Mouse (Mus musculus) limb, embryonic 10.5 days (tissue): ENCODE measurements around the gene Acap3. TPM values are rescaled to one million over a fixed set of nuclear protein-coding genes. Genes with fewer than 3 reads are reported as not detected.

ENCODE experiments used
- DNase-seq: peaks from one replicate; pipeline ENCODE4 v3.0.0-alpha.2; 2017; ENCODE audit warnings: low spot score
- H3K27ac ChIP-seq: fragments of 300-500 bp; sonication (generic); 2 replicates; pipeline ENCODE4 v1.5.1; 2016; ENCODE audit warnings: mild to moderate bottlenecking
- H3K27me3 ChIP-seq: fragments of 300-500 bp; sonication (generic); 2 replicates; pipeline ENCODE4 v1.6.1; 2016; ENCODE audit warnings: low read depth, mild to moderate bottlenecking; ENCODE audit not compliant: poor library complexity, severe bottlenecking
- H3K36me3 ChIP-seq: fragments of 300-500 bp; sonication (generic); 2 replicates; pipeline ENCODE4 v1.6.1; 2016; ENCODE audit warnings: mild to moderate bottlenecking, moderate library complexity
- H3K4me1 ChIP-seq: fragments of 300-500 bp; sonication (generic); 2 replicates; pipeline ENCODE4 v1.6.1; 2016
- H3K4me3 ChIP-seq: fragments of 300-500 bp; sonication (generic); 2 replicates; pipeline ENCODE4 v1.5.1; 2016; ENCODE audit warnings: mild to moderate bottlenecking, moderate library complexity
- H3K9me3 ChIP-seq: fragments of 300-500 bp; sonication (generic); replicated peaks from 2 replicates; pipeline ENCODE4 v1.6.1; 2016; ENCODE audit warnings: mild to moderate bottlenecking
- WGBS: fragments of 180-500 bp; shearing (Covaris S2); methylation state at CpG from one replicate; pipeline ENCODE4 v1.1.7; 2016; 5-methylcytosine and 5-hydroxymethylcytosine counted together
- polyA plus RNA-seq: library from polyadenylated mRNA; unstranded; fragments of >200 nt; fragmentation: Nextera tagmentation; extraction: Ambion mirVana; gene quantifications from 2 replicates; pipeline ENCODE4 v1.2.1, GENCODE M21; 2016

The Acap3 gene
- polyA plus RNA-seq, 1 experiment from 2014 or later = 25.3 TPM

DNA sequence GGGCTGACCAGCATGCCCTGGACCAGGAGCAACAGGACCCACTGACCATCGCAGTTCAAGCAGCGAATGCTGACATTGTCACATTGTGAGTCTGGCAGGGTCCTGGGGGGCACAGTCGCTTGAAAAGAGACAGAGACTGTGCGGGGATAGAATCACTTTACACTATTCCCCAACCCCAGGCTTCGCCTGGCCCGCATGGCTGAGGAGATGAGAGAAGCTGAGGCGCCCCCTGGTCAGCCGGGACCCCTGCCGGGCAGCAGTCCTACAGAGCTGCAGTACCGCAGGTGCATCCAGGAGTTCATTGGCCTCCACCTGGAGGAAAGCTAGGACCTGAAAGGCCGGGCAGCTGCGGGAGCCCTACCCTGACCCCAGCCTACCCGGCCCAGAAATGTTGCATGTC, 14.0 kb downstream of the Acap3 start:
- no peaks in the 10 kb centered on the region for H3K27me3 ChIP-seq
- WGBS = 90% methylated on average over 13 of the region's 13 CpGs
- no peaks in the 10 kb centered on the region for H3K4me1 ChIP-seq

GRCm38 (mm10) chr4:155906125-155906524, 14.5 kb downstream of the Acap3 start:
- Histone ChIP-seq H3K36me3 (peaks cover 54% of the 10 kb centered on the region), H3K4me3 (no peak overlapping the region), H3K9me3 (no peaks in the 10 kb centered on the region), H3K27ac (no peak overlapping the region), H3K27me3 (no peaks in the 10 kb centered on the region), H3K4me1 (no peaks in the 10 kb centered on the region)
- no peak for DNase-seq
- 85% methylated on average over 9 of the region's 9 CpGs for WGBS

More for the DNA sequence above, 14.0 kb downstream of the Acap3 start:
- H3K36me3 ChIP-seq = peaks cover 59% of the 10 kb centered on the region
- no peaks in the 10 kb centered on the region for H3K9me3 ChIP-seq
- no peak overlapping the region for H3K27ac ChIP-seq
- DNase-seq = no peak
- H3K4me3 ChIP-seq = no peak overlapping the region

DNA sequence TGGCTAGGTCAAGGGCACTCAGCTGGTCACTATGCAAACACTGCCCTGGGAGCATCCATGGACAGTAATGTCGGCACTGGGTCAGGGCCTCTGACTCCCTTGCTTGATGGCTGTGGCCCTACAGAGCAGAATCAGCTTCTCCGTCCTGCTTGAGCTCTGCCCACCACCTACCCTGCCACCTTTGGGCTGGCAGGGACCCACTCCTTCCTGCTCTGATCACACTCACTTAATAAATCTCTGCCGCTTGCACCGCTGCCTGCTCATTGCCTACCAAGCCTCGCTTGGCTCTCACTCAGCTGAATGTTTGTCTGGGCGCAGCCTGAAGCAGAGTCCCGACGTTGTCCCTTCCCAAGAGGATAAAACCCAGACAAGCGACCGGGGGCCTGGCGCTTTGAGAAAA, 15.4 kb downstream of the Acap3 start:
- 81% methylated on average over 11 of the region's 11 CpGs for WGBS
- H3K36me3 ChIP-seq = peaks cover 45% of the 10 kb centered on the region
- DNase-seq = no peak

DNA sequence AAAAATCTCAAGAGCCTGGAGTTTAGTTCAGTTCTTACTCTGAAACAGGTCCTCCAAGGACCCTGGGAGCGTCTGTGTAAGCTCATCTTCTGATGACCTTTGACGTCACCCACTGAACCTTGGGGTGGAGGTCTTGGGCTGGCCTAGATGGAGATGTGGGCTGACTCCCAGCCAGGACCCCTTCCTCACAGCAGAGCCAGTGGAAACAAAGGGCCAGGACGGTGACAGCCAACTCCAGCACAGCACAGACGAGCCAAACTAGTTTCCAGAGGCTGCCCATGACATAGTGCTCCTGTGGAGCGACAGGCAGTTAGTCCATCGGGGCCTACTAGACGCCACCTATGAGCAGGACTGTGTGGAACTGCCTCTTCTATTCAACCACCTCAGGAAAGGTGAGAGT, 16.7 kb downstream of the Acap3 start:
- peaks cover 33% of the 10 kb centered on the region for H3K36me3 ChIP-seq
- H3K27me3 ChIP-seq = no peaks in the 10 kb centered on the region
- 79% methylated on average over 7 of the region's 7 CpGs for WGBS
- DNase-seq = no peak
- no peaks in the 10 kb centered on the region for H3K9me3 ChIP-seq
- no peaks in the 10 kb centered on the region for H3K4me1 ChIP-seq
- H3K4me3 ChIP-seq = no peak overlapping the region
- H3K27ac ChIP-seq = no peak overlapping the region

More for the DNA sequence above, 15.4 kb downstream of the Acap3 start:
- Histone ChIP-seq H3K27me3 (no peaks in the 10 kb centered on the region), H3K4me3 (no peak overlapping the region), H3K27ac (no peak overlapping the region), H3K4me1 (no peaks in the 10 kb centered on the region), H3K9me3 (no peaks in the 10 kb centered on the region)

DNA sequence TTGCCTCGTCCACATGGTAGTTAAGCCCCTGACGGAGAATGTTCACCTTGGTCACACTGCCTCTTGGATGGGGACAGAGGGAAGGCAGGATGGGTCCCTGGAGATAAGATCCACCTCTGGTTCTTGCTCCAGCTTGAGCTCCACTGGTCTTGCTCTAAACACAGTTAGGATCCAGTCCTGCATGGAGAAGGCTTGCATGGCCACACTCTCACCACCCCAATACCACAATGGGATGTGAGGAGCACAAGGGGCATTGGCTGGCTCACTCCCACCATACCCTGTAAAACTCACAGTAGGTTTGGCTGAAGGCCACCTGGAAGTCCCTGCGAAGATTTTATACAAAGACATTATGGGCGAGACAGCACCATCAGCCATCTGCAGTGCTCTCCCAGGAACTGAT, 17.1 kb downstream of the Acap3 start:
- Histone ChIP-seq H3K27me3 (no peaks in the 10 kb centered on the region), H3K4me3 (no peak overlapping the region), H3K36me3 (peaks cover 28% of the 10 kb centered on the region), H3K4me1 (no peaks in the 10 kb centered on the region), H3K27ac (no peak overlapping the region), H3K9me3 (no peaks in the 10 kb centered on the region)
- no peak for DNase-seq
- 94% methylated on average over 4 of the region's 4 CpGs for WGBS

- H3K4me1 ChIP-seq = 0 out of 2 replicates have a peak, but pooled peaks cover 5% of the 10 kb centered on the region
- H3K27me3 ChIP-seq = no peaks in the 10 kb centered on the region
- no peak for DNase-seq
- H3K9me3 ChIP-seq = no peaks in the 10 kb centered on the region
- WGBS = 75% methylated on average over 1 of the region's 1 CpGs
- no peak overlapping the region for H3K27ac ChIP-seq
- H3K4me3 ChIP-seq = no peak overlapping the region
- H3K36me3 ChIP-seq = no peaks in the 10 kb centered on the region
Measured at GRCm38 (mm10) chr4:155932031-155932430, 40.4 kb downstream of the Acap3 start.

- WGBS = 2% methylated on average over 17 of the region's 17 CpGs
- DNase-seq = no peak
- Histone ChIP-seq H3K4me1 (peaks cover 16% of the 10 kb centered on the region), H3K36me3 (peaks cover 24% of the 10 kb centered on the region), H3K4me3 (peak overlapping the region; percentile 99), H3K9me3 (no peaks in the 10 kb centered on the region), H3K27ac (peak overlapping the region; percentile 95), H3K27me3 (no peaks in the 10 kb centered on the region)
Measured at GRCm38 (mm10) chr4:155943049-155943452, 51.4 kb downstream of the Acap3 start.

- H3K27ac ChIP-seq = peak within 1 kb of the TSS; percentile 95
- DNase-seq = peak; percentile 99
- H3K36me3 ChIP-seq = peaks cover 30% of the 10 kb centered on the region
- under 1% methylated on average over 85 of the region's 85 CpGs for WGBS
- H3K4me3 ChIP-seq = peak within 1 kb of the TSS; percentile 99
- H3K4me1 ChIP-seq = peaks cover 16% of the 10 kb centered on the region
- no peaks in the 10 kb centered on the region for H3K27me3 ChIP-seq
- no peaks in the 10 kb centered on the region for H3K9me3 ChIP-seq
Measured at GRCm38 (mm10) chr4:155943534-155944249, 52.1 kb downstream of the Acap3 start, which contains the start of gene Ube2j2. Ube2j2 (plus strand) TSS chr4:155943831.

- peak overlapping the region; percentile 95 for H3K27ac ChIP-seq
- WGBS = 1% methylated on average over 17 of the region's 17 CpGs
- H3K4me1 ChIP-seq = peaks cover 16% of the 10 kb centered on the region
- H3K4me3 ChIP-seq = peak overlapping the region; percentile 99
- H3K27me3 ChIP-seq = no peaks in the 10 kb centered on the region
- H3K36me3 ChIP-seq = peaks cover 36% of the 10 kb centered on the region
- DNase-seq = peak; percentile 34
- no peaks in the 10 kb centered on the region for H3K9me3 ChIP-seq
Measured at GRCm38 (mm10) chr4:155944271-155944670, 52.6 kb downstream of the Acap3 start.

DNA sequence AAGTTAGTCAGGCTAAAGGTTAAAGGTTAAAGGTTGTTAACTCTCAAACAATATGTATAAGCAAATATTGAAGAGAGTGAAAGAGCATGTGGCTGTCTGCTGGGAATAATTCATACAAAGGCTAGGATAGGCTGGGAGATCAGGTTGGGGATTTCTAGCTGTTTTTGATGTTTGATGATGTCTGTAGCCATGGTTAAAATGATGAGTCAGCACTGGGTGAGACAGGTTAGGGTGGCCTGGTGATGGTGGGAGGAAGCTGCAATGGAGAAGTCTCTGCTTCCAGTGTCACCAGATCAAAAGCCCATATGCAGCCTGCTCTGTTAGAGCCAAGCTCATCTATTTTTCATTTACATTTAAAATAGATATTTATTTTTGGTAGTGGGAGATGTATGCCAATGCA, 55.5 kb downstream of the Acap3 start:
- no peak for DNase-seq
- peaks cover 16% of the 10 kb centered on the region for H3K4me1 ChIP-seq
- no peak overlapping the region for H3K27ac ChIP-seq
- no peak overlapping the region for H3K4me3 ChIP-seq
- H3K9me3 ChIP-seq = no peaks in the 10 kb centered on the region
- peaks cover 64% of the 10 kb centered on the region for H3K36me3 ChIP-seq
- H3K27me3 ChIP-seq = no peaks in the 10 kb centered on the region

- Histone ChIP-seq H3K4me1 (no peaks in the 10 kb centered on the region), H3K27me3 (no peaks in the 10 kb centered on the region), H3K36me3 (peaks cover 87% of the 10 kb centered on the region), H3K27ac (no peak overlapping the region), H3K9me3 (no peaks in the 10 kb centered on the region), H3K4me3 (no peak overlapping the region)
- no peak for DNase-seq
- 96% methylated on average over 6 of the region's 6 CpGs for WGBS
Measured at GRCm38 (mm10) chr4:155955491-155955890, 63.9 kb downstream of the Acap3 start.
